Mouse (Mus musculus): ENCODE results near the gene Ppp1r9a. TPM values are rescaled to one million over a fixed set of nuclear protein-coding genes. Genes with fewer than 3 reads are reported as not detected.

Gene Ppp1r9a
- polyA plus RNA-seq, 2 experiments = 2.6 to 3.0 TPM

- Histone ChIP-seq H3K4me2 (ENCODE audit: low read depth) (no peak overlapping the region), H3K9me3 (ENCODE audit: control insufficient read depth, low read length) (no peaks in the 10 kb centered on the region), H3K36me3 (replicated peaks; ENCODE audit: control insufficient read depth, insufficient read depth, low read depth) (no peaks in the 10 kb centered on the region), H3K4me1 (replicated peaks; ENCODE audit: control insufficient read depth in 2 of 2, insufficient read depth in 2 of 2, low read length in 1 of 2) (peaks cover 0 to 11% of the 10 kb centered on the region in 2 experiments; a peak in 2 of 4 replicates), H3K4me3 (ENCODE audit: insufficient read depth in 1 of 2, low read depth in 2 of 2, low read length in 2 of 2) (no peak overlapping the region), H3K9ac (replicated peaks) (no peak overlapping the region), H3K27me3 (ENCODE audit: control insufficient read depth, insufficient read depth, low read length) (no peaks in the 10 kb centered on the region), H3K27ac (no peak overlapping the region)
- no peak for DNase-seq (ENCODE audit: low read depth in 3 of 3, low spot score in 3 of 3)
- 55% methylated on average over 5 of the region's 5 CpGs for WGBS (ENCODE audit: insufficient replicate concordance)
- no peak for TF ChIP-seq EP300 (IDR thresholded peaks at IDR 0.05; ENCODE audit: low read depth)
- no peak for TF ChIP-seq CTCF (IDR thresholded peaks at IDR 0.05; ENCODE audit: low read depth)
- ATAC-seq (ENCODE audit: insufficient read depth) = no peak
Measured at GRCm38 (mm10) chr6:5099282-5099681, 196.6 kb downstream of the Ppp1r9a start.

DNA sequence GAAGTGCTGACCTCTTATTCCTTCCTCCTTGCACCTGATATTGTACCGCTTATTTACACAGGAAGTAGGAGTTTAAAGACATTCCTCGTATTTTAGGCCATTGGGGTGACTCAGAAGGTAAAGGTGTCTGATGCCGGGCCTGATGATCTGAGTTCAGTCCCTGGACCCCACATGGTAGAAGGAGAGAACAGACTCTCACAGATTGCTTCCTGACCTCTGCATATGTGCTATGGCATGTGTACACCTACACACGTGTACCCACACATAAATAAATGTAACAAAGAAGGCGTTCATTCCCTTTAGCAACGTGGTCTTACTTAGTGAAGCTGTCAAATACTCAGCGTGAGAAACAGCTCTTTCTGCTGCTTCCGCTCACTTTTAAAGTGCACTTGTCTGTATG, 197.1 kb downstream of the Ppp1r9a start:
- Histone ChIP-seq H3K36me3 (replicated peaks; ENCODE audit: control insufficient read depth, insufficient read depth, low read depth) (no peaks in the 10 kb centered on the region), H3K4me2 (ENCODE audit: low read depth) (no peak overlapping the region), H3K27me3 (ENCODE audit: control insufficient read depth, insufficient read depth, low read length) (no peaks in the 10 kb centered on the region), H3K9me3 (ENCODE audit: control insufficient read depth, low read length) (no peaks in the 10 kb centered on the region), H3K4me3 (ENCODE audit: insufficient read depth in 1 of 2, low read depth in 2 of 2, low read length in 2 of 2) (no peak overlapping the region), H3K9ac (replicated peaks) (no peak overlapping the region), H3K4me1 (replicated peaks; ENCODE audit: control insufficient read depth in 2 of 2, insufficient read depth in 2 of 2, low read length in 1 of 2) (peaks cover 0 to 11% of the 10 kb centered on the region in 2 experiments; a peak in 2 of 4 replicates), H3K27ac (no peak overlapping the region)
- WGBS (ENCODE audit: insufficient replicate concordance) = 66% methylated on average over 8 of the region's 8 CpGs
- TF ChIP-seq CTCF (IDR thresholded peaks at IDR 0.05; ENCODE audit: low read depth) = no peak
- TF ChIP-seq EP300 (IDR thresholded peaks at IDR 0.05; ENCODE audit: low read depth) = no peak
- DNase-seq (ENCODE audit: low read depth in 3 of 3, low spot score in 3 of 3) = no peak
- no peak for ATAC-seq (ENCODE audit: insufficient read depth)

DNA sequence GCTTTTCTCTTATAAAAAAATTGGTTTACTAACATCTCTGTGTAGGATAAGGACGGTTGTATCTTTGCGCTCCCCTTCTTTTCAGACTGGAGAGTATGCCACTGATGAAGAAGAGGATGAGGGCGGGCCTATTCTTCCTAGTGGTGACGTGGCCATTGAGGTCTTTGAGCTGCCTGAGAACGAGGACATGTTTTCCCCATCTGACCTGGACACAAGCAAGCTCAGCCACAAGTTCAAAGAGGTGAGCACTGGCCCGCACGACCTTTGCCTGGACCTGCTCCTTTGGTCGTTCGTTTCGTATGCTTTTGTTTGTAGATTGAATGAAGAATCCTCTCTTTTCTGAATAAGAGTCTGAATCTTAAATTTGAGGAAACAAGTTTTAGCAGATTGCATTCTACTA, 197.6 kb downstream of the Ppp1r9a start:
- no peak overlapping the region for H3K9ac ChIP-seq (replicated peaks)
- H3K36me3 ChIP-seq (replicated peaks; ENCODE audit: control insufficient read depth, insufficient read depth, low read depth) = no peaks in the 10 kb centered on the region
- H3K27me3 ChIP-seq (ENCODE audit: control insufficient read depth, insufficient read depth, low read length) = no peaks in the 10 kb centered on the region
- DNase-seq (ENCODE audit: low read depth in 3 of 3, low spot score in 3 of 3) = no peak
- H3K4me2 ChIP-seq (ENCODE audit: low read depth) = no peak overlapping the region
- TF ChIP-seq CTCF (IDR thresholded peaks at IDR 0.05; ENCODE audit: low read depth) = no peak
- TF ChIP-seq EP300 (IDR thresholded peaks at IDR 0.05; ENCODE audit: low read depth) = no peak
- no peak overlapping the region for H3K4me3 ChIP-seq (ENCODE audit: insufficient read depth in 1 of 2, low read depth in 2 of 2, low read length in 2 of 2)
- peaks cover 0 to 11% of the 10 kb centered on the region in 2 experiments; a peak in 2 of 4 replicates for H3K4me1 ChIP-seq (replicated peaks; ENCODE audit: control insufficient read depth in 2 of 2, insufficient read depth in 2 of 2, low read length in 1 of 2)
- ATAC-seq (ENCODE audit: insufficient read depth) = no peak
- H3K9me3 ChIP-seq (ENCODE audit: control insufficient read depth, low read length) = no peaks in the 10 kb centered on the region
- H3K27ac ChIP-seq = no peak overlapping the region
- 70% methylated on average over 10 of the region's 10 CpGs for WGBS (ENCODE audit: insufficient replicate concordance)

- no peaks in the 10 kb centered on the region for H3K9me3 ChIP-seq (ENCODE audit: control insufficient read depth, low read length)
- DNase-seq (ENCODE audit: low read depth in 3 of 3, low spot score in 3 of 3) (no peak), ATAC-seq (ENCODE audit: insufficient read depth) (no peak)
- H3K4me2 ChIP-seq (ENCODE audit: low read depth) = no peak overlapping the region
- H3K9ac ChIP-seq (replicated peaks) = no peak overlapping the region
- TF ChIP-seq EP300 (IDR thresholded peaks at IDR 0.05; ENCODE audit: low read depth) = no peak
- no peak for TF ChIP-seq CTCF (IDR thresholded peaks at IDR 0.05; ENCODE audit: low read depth)
- no peak overlapping the region for H3K27ac ChIP-seq
- no peaks in the 10 kb centered on the region for H3K27me3 ChIP-seq (ENCODE audit: control insufficient read depth, insufficient read depth, low read length)
- H3K4me1 ChIP-seq (replicated peaks; ENCODE audit: control insufficient read depth in 2 of 2, insufficient read depth in 2 of 2, low read length in 1 of 2) = peaks cover 0 to 11% of the 10 kb centered on the region in 2 experiments; a peak in 2 of 4 replicates
- WGBS (ENCODE audit: insufficient replicate concordance) = 44% methylated on average over 2 of the region's 2 CpGs
- H3K4me3 ChIP-seq (ENCODE audit: insufficient read depth in 1 of 2, low read depth in 2 of 2, low read length in 2 of 2) = no peak overlapping the region
- no peaks in the 10 kb centered on the region for H3K36me3 ChIP-seq (replicated peaks; ENCODE audit: control insufficient read depth, insufficient read depth, low read depth)
Measured at GRCm38 (mm10) chr6:5102741-5103140, 200.0 kb downstream of the Ppp1r9a start.

DNA sequence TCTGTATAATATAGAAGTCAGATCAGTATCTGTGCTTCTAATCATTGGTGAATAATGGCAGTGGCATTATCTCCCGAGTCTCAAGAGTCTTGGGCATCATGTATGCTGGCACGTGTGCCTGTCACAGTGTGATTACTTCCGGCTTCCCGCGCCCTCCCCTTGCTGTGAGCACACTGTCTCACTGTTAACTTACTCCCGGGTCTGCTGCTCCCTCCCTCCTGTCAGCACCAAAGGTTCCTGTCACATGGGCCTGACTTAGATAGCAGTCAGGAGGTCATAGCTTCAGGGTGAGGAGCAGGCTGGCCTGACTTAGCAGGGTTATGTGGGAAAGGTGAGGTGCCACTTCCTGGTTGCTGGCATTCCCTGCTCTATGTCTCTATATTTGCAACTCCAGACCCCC, 201.1 kb downstream of the Ppp1r9a start:
- no peak overlapping the region for H3K9ac ChIP-seq (replicated peaks)
- H3K36me3 ChIP-seq (replicated peaks; ENCODE audit: control insufficient read depth, insufficient read depth, low read depth) = no peaks in the 10 kb centered on the region
- TF ChIP-seq EP300 (IDR thresholded peaks at IDR 0.05; ENCODE audit: low read depth) (no peak), CTCF (IDR thresholded peaks at IDR 0.05; ENCODE audit: low read depth) (no peak)
- peak; percentile 74; the same call in 1 of the 2 replicates for ATAC-seq (ENCODE audit: insufficient read depth)
- no peak overlapping the region for H3K27ac ChIP-seq
- H3K4me2 ChIP-seq (ENCODE audit: low read depth) = no peak overlapping the region
- H3K4me3 ChIP-seq (ENCODE audit: insufficient read depth in 1 of 2, low read depth in 2 of 2, low read length in 2 of 2) = no peak overlapping the region
- WGBS (ENCODE audit: insufficient replicate concordance) = 6% methylated on average over 6 of the region's 6 CpGs
- DNase-seq (ENCODE audit: low read depth in 3 of 3, low spot score in 3 of 3) = no peak
- no peaks in the 10 kb centered on the region for H3K9me3 ChIP-seq (ENCODE audit: control insufficient read depth, low read length)
- peaks cover 0 to 11% of the 10 kb centered on the region in 2 experiments; a peak in 2 of 4 replicates for H3K4me1 ChIP-seq (replicated peaks; ENCODE audit: control insufficient read depth in 2 of 2, insufficient read depth in 2 of 2, low read length in 1 of 2)
- no peaks in the 10 kb centered on the region for H3K27me3 ChIP-seq (ENCODE audit: control insufficient read depth, insufficient read depth, low read length)
